Mouse (Mus musculus) adrenal gland, postnatal 10 days (tissue): ENCODE measurements at regions not wholly inside any gene's neighbourhood (a gene's known extent, or its start where the extent isn't known, plus 50 kb on each side); places are given as distances from the start of the nearest gene placed in this dataset.
"Not testable (repeated sequence)": the region's sequence is repeated elsewhere in the genome, so short reads cannot be mapped to it uniquely, and the experiment has no call there.

ENCODE experiments used
- DNase-seq: peaks from one replicate; pipeline ENCODE4 v3.0.0; 2021; ENCODE audit warnings: mixed read lengths

DNA sequence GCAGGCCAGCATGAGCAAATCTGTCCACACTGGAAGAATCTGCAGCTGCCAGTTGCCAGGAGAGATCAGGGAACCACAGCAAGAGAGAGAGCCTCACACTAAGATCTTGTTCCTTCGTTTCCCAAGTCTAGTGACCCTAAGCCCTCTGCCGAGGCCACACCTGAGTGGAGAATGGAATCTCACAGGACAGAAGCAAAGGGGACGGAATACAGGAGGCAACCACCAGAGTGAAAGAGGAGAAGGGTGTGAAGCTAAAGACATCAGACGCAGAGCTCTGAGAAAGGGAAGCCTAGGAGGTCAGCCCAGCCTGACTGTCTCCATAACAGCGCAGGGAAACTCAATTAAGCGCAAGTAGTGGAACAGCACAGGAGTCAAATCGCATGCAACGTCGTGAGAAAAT lies 75.0 kb downstream of the Suds3 start:
- DNase-seq = no peak

GRCm38 (mm10) chr5:117037261-117037660 lies 78.7 kb downstream of the Suds3 start:
- peak; percentile 43 for DNase-seq

DNA sequence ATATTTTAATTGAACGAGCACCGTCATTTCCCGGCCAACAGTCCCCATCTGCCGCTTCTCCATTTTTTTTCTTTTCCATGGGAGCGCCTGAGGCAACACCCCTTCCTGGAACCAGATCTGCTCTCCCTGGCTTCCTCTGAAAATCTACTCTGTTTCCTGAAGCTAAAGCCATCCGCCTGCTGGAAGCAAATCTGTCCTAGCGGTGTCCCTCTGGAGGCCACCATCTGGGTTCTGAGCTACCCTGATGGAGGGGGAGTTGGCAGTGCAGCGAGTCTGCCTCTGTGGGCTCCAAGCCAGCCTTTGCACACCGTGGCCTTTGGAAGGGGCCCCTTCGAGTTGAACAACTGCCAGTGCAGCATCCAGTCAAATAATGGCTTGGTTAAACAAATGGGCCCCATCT lies 83.8 kb downstream of the Suds3 start:
- no peak for DNase-seq

DNA sequence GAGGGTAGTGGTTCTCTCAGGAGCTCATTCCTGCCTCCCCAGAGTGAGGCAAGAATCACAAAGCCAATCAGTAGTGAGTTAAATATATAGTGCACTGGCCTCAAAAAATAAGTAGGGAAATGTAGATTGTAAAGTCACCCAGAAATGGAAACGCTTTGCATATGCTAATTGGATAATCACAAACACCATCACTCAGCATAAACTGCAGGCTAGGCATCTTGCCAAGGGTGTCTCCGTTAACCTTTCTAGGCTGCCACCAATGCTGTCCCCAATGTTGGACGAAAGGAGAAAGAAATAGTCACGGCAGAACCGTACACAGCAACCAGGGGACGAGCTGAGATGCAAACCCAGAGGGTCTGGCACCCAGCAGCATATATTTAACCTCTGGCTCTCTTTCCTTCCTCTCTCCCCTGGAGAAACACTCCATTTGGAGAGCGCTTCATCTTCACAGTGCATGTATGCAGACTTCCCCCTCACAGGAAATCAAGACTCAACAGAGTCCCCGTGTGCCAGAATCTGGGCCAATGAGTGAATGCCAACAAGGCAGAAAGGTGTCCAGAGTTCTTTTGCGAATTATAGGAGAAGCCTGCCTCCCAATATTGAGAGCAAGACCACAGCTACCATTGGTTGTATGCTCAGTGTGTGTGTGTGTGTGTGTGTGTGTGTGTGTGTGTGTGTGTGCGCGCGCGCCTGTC lies 90.1 kb downstream of the Suds3 start:
- DNase-seq = no peak

- DNase-seq = no peak
Measured at GRCm38 (mm10) chr5:117018419-117019150, 97.3 kb downstream of the Suds3 start.

- DNase-seq = no peak
Measured at GRCm38 (mm10) chr5:117011128-117011527, 104.8 kb downstream of the Suds3 start.

- DNase-seq = no peak
Measured at GRCm38 (mm10) chr5:117000770-117001201, 115.1 kb downstream of the Suds3 start.

DNA sequence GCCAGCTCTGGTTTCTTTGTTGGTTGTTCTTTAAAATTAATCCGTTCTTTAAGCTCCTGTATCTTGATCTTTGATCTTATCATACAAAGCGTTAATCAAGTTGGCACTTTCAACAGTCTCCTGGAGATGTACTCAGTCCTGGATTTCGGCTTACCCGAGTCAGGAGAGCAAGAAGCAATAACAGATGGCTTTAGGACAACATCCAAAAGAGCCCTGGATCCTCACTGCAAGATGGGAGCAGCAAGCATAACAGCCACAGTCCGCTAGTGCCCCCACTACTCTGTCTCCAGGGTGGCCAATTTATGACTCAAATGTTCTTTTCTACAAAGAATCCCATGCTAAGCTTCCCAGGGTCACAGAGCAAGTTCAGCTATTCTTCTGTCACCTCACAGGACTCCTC lies 121.4 kb downstream of the Suds3 start:
- DNase-seq = no peak

- no peak for DNase-seq
Measured at GRCm38 (mm10) chr5:116993674-116994073, 122.2 kb downstream of the Suds3 start.

DNA sequence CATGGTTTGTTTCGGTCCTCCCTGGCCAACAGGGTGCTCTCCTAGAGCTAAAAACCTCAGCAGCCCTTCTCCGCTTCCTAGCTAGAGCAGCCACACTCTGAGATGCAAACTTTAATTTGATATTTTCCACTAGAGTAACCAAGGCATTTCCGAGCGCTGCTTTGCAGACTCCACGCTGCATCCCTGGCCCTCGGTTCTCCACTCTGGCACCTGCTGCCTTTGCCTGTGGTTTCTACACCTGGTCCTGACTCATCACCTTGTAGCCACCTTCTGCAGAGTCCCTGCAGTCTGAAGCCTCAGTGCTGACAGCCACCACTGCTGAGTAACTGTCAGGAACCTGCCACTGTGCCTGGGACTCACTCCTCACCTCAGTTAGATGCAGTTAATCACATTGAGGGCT lies 124.5 kb downstream of the Suds3 start:
- DNase-seq = no peak

GRCm38 (mm10) chr5:116971474-116971873 lies 144.4 kb downstream of the Suds3 start:
- DNase-seq = not testable (repeated sequence)

DNA sequence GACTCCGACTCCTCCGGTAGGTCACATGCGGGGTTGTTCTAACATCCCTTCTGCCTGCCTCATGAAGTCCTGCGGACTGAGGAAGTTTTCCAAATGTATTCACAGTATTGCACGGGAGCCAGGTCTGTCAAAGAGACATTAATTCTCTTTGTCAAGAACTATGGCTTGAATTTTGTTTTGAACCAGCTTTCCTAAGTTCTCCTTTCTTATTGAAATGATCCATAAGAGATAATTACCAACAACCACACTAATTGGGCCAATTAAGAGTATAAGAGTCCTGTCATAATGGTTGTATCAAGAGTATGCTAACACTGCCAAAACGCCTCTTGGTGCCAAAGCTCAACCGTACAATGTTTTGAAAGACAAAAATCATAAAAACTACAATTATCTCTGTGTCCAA lies 151.7 kb downstream of the Suds3 start:
- no peak for DNase-seq

DNA sequence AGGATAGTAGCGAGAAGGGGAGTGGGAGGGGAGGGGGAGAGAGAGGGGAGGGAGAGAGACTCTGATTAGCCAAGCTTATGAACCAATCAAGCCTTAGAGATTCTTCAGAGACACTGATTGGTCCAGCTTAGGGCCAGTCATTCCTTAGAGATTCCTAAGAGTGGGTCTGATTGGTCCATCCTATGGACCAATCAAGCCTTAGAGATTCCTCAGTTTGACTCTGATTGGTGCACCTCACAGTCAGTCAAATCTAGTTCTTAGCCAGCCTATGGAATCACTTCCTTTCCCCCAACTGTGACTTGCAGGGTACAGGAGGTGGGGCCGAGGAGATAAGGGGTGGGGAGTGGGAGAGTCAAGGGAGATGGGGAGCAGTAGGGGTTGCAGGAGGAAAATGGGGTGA lies 152.8 kb downstream of the Suds3 start:
- no peak for DNase-seq

DNA sequence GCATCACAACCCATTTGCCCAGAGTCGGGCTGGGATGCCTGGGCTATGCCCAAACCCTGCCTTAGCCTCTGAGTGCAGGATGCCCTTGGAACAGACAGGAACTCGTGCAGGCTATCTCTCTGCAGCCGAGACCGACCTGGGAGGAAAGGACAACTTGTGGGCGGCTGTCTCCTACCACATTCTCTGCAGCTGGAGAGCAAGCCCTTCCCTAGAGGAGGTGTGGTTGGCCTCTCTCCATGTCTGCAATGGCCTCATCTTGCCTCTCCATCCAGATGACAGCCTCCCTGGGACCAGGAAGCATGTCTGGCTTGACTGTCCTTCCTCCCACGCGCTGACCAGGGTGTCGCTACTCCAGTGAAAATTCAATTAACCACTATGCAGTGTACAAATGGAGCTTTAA lies 155.9 kb downstream of the Suds3 start:
- peak; percentile 2 for DNase-seq

GRCm38 (mm10) chr5:116958141-116958540 lies 157.8 kb downstream of the Suds3 start:
- no peak for DNase-seq

DNA sequence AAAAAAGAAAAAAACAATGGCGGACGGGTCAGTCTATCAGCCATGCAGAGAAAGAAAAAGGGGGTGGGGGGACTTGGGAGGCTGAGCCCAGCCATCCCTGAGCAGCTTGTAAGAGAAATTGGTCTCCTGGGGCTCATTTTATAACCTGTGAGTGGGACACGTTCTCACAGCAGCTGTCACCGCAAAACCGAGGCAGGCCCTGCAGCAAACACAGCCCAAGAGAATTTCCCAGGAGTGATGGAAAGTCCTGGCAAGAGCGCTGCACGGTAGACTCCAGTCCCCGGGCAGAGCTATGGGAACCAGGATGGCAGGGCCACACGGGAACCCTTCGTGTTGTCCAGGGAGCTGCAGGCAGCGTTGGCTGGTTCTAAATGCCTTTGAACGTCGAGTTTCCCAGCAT lies 159.3 kb downstream of the Suds3 start:
- DNase-seq = no peak

GRCm38 (mm10) chr5:116950280-116950881 lies 165.5 kb downstream of the Suds3 start:
- DNase-seq = no peak

- no peak for DNase-seq
Measured at GRCm38 (mm10) chr5:116934585-116934984, 181.3 kb downstream of the Suds3 start.

DNA sequence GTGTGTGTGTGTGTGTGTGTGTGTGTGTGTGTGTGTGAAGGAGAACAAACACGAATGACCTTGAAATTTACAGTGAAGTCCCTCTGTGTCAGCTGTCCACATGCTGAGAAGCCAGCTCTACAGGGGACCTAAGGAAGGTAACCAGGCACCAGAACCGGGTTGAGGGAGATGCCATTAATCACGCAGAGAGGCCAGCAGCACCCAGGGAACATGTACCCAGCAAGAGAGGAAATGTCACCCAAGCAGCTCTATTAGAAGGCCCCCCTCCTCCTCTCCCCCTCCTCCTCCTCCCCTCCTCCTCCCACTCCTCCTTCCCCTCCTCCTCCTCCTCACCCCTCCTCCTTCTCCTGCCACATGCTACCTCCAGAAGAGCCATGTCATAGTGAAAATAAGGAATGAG lies 181.8 kb downstream of the Suds3 start:
- no peak for DNase-seq

DNA sequence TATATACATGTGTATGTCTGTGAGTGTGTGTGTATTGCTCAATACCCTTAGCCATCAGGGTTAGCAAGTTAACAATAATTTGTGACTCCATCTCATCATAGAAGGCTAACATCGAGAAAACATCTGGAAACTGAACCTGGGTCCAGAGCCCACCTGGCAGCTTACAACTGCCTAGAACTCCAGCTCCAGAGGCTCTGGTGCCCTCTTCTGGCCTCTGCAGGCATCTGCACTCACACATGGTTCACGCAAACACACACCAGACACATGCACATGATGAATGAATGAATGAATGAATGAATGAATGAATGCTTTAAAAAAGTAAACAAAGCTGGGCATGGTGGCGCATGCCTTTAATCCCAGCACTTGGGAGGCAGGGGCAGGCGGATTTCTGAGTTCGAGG lies 182.8 kb downstream of the Suds3 start:
- DNase-seq = no peak

GRCm38 (mm10) chr5:116923761-116924160 lies 192.2 kb downstream of the Suds3 start:
- no peak for DNase-seq

DNA sequence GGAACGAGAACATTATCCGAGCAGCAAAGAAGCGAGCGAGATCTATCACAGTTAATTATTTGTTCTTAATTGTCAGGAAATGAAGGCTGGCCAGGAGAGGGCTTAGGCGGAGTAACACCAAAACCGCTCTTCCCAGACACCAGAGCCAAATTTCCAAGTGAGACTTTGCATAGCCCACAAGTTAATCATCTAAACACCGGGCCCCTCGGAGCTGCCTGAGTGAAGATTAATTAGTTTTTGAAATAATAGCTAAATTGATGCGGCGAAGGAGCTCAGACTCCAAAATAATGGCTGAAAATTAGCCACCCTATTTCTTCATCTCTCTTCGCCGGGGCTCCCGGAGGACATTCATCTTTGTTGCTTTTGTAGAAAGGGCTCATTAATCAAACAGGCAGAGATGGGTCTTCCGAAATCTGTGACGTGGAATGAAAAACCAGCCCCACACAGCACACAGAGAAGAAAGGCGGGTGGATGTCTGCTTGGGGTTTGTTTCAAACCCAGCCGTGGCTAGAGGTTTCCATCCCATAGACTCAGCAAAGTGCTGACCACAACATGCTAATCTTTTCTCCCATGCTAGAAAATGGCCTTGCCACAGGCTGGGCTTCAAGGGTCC lies 193.7 kb downstream of the Suds3 start:
- no peak for DNase-seq

GRCm38 (mm10) chr5:116914876-116915275 lies 201.0 kb downstream of the Suds3 start:
- DNase-seq = peak; percentile 58
